Mouse (Mus musculus) thymus, postnatal 25 days (tissue): ENCODE results near the gene Prpf4b.
"Not testable (repeated sequence)": the region's sequence is repeated elsewhere in the genome, so short reads cannot be mapped to it uniquely, and the experiment has no call there.

Experiments used
- DNase-seq: peaks from one replicate; pipeline ENCODE4 v3.0.0; 2022

Prpf4b gene

DNA sequence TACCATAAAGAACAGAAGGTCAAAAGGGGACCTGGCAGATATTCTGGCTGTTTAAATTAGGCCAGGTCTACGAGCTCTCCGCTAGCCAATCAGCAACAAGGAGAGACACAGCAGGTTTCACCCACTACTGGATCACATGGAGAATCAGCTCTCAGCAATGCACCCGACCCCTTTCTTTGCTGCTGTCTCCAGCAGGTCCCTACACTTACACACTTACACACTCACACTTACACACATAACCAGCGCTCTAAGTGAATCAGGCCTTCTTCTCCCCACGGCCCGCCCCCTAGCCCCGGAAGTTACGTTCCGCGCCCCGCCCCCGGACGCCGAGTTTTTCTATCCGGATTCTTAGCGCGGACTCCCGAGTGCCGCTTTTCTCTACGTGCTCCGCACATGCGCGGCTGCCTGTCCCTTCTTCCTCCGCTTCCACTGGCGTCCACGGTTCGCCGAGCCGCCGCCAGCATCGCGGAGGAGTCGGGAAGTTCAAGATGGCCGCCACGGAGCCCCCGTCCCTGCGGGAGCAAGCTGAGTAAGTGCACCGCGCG is at the start of gene Prpf4b:
Prpf4b (plus strand) TSS at position 137 of the 545 bp plus-strand sequence.
- peak; percentile 92 for DNase-seq

DNA sequence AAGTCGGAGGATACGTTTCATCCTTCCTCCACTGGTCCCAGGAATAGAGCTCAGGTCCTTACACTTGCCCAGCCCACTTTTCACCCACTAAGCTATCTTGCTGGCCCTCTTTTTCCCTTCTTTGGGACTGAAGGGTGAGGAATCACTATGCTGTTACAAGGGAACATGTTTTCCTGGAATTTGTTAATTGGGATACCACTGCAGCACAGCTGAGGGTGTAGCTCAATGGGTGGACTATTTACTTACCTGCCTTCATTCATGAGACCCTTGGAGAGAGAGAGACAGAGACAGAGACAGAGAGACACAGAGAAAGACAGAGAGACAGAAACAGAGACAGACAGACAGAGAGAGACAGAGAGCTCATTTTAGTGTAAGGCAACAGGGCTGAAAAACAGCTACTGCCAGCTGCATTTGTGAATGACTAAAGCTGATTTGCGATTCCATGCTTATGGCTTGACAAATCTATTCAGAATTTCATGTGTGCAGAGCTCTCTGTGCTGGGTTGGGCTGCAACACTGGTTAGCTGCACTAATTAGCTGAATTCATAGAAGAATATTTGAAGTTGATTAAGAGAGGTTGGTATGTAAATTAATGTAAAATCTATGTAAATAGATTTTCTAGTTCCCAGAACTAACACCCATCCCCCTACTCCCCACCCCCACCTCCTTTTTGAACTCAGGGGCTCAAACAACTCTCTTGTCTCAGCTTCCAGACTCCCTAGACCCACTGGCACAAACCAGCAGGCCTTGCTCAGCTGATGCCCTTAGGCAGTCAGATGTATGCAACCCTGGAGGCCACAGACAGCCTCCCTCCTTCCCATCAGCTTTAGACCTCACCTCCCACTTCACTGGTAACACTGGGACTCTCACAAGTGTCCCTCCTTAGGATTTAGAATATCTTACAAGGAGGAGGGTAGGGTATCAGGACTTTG is 48.1 kb upstream of the Prpf4b start:
- DNase-seq: no peak

DNA sequence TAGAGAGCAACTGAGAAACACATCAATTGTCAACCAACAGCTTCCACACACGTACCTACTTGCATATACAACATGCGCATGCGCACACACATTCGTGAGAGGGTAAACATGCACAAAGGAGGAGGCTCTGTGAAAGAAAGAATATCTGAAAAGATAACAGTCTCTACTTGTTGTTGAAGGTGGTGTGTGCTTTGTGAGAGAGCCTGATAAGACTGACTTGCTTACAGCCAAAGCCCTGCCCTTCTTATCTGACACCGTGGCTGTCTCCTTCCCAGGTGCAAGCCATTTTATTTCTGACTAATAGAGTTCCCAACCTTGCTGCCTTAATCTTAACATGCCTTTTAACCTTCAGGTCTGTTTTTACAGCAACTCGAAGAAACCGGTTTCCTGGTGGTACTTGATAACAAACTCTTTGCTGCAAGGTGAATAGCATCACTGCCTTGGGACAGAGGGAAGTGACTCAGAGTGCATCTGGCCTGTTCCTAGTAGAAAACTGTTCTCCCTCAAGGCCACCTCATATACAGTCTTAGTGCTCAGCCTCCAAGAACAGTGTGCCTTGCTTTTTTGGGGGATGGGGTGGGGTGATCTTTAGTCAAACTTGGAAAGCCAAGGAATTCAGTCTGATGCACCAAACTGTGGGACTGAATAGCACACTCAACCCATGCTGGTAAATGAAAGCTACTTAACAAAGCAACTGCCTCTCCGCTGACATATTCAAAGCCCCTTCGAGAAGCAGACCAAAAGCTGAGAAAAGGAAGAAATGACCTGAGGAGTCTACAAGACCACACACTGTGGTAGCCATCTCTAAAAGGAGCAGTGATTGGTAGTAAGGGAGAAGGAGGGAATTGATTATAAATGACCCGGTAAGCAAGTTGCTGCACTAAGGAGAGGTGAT is 46.9 kb upstream of the Prpf4b start:
- no peak for DNase-seq

DNA sequence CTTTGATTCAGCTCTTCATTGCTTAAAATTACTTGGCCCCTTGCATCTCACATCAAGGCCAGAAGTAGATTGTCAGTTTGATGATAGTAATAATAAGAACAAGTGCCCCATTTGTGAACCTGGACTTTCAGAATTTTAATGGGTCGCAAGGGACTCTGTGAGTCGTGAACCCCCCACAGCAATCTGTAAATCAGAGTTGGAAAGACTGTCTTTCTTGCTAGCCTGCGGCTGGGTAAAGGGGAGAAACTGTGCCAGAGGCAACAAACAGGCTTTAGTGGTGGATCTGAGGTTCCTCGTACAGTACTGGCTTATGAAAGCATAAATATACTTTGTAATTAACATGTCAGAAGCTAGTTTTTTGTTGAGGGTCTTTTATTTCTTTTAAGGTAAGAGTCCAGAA is 32.3 kb upstream of the Prpf4b start:
- DNase-seq: no peak

DNA sequence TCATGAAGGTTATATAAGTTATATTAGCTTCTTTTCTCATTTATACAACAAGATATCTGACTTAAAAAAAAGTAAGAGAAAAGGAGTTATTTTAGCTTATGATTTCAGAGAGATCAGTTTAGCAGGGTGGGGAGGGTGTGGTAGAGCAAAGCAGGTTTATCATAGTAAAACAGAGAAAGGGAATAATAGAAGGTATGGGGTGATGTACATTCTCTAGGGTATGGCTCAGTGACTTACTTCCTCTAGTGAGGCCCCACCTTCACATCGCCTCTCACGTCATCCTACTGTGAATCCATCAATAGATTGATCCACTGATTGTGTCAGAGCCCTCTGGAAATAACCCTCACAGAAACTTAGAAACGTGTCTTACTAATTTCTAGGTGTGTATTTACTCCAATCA is 24.3 kb upstream of the Prpf4b start:
- no peak for DNase-seq

DNA sequence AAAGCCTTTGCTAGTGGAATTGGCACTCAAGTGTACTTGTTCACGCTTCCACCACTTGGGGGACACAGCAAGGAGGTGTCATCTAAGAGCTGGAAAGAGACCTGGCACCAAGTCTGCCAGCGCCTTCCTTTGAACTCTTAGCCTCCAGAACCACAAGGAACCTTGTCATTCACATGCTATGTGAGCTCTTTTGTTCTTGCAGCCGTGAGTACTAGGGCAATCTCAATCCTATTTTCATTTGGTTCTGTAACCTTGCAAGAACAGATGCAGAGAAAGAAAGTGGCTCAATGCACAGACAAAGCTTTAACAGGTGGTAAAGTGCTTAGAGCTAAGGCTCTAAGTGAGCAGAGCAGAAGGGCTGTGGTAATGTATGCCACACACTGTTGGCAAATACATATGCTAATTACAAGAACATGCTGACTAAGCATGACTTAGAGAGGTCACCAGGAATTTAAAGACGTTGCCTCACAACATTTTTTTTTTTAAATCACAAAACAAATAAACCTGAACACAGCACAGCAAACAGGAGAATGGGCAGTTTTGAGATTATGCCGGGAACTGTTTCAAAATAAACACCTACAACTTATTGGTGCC is 23.8 kb upstream of the Prpf4b start:
- no peak for DNase-seq

DNA sequence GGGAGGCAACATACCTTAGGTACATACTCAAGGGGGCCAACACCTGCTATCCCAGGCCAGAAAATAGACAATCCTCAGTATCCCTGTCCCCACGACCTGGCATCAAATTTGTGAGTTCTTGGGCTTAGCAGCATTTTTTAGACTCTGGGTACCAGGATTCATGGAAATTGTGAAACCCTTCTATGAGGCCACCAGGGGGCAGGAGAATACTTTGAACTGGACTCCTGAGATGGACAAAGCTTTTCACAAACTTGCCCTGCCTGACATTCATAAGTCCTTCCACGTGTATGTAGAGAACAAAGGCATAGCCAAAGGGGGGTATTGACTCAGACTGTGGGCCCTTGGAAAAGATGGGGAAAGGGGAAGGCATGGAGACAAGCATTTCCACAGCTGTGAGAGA is 17.6 kb upstream of the Prpf4b start:
- DNase-seq: peak; percentile 21

DNA sequence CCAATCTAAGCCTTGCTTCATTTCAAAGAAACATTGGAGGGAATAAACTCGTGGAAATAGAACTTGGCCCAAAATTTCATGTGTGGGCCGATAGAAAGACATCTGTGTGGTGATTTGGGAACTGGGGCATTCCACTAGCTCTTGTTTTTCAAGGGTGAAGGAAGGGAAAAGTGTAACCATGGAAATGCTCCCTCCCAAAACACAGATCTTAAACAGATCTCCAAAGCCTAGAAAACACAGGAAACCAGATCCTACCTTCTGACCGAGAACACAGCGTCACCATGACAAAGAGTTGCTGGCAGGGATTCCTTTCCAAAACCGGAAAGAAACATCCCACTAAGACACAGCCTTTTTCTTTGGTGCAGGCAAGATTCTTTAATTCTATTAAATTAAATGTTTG is 15.7 kb upstream of the Prpf4b start:
- DNase-seq: no peak

DNA sequence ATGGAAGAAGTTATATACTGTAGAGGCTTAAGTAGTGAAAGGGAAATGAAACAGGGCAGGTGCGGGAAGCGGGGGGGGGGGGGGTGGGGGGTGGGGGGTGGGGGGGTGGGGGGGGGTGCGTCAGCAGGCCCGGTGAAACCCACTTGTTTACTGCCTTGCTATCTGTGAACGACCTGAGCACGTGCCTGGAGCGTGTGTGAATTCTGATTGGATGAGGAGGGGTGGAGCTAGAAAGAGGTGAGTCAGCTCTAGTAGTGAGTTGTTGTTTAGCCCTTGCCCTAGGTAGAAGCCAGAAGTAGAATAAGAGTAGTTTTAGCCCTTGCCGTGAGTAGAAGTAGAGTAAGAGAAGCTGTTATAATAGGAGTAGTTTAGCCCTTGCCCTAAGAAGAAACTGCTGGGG is 13.9 kb upstream of the Prpf4b start:
- DNase-seq: not testable (repeated sequence)

DNA sequence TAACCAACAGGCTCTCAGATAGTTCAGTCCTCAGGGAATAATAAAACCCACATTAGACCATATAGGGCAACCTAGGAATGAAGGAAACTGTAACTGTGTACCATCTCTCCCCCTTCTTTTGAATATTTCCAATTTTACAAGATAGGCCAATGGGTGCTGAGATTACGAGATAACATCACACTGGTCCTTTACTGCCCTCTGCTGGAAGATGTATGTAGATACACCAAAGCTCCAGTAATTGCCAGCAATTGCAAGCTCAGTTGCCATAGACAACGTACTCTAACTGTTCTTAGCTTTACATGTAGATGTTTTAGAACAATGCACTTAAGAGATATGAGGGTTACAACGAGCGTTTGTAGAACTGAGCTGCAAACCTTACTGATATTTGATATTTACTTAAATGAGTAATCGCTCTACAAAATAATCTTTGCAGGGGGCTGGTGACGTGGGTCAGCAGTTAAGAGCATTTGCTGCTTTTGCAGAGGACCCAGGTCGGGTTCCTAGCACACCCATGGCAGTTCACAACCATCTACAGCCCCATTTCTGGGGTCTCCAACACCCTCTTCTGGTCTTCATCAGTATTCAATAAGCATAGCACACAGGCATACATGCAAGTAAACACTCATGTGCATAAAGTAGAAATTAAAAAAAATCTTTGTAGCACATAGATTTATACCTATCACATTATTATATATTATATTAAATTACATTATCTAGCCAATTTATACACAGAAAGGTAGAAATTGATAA is 10.5 kb upstream of the Prpf4b start:
- peak; percentile 18 for DNase-seq

DNA sequence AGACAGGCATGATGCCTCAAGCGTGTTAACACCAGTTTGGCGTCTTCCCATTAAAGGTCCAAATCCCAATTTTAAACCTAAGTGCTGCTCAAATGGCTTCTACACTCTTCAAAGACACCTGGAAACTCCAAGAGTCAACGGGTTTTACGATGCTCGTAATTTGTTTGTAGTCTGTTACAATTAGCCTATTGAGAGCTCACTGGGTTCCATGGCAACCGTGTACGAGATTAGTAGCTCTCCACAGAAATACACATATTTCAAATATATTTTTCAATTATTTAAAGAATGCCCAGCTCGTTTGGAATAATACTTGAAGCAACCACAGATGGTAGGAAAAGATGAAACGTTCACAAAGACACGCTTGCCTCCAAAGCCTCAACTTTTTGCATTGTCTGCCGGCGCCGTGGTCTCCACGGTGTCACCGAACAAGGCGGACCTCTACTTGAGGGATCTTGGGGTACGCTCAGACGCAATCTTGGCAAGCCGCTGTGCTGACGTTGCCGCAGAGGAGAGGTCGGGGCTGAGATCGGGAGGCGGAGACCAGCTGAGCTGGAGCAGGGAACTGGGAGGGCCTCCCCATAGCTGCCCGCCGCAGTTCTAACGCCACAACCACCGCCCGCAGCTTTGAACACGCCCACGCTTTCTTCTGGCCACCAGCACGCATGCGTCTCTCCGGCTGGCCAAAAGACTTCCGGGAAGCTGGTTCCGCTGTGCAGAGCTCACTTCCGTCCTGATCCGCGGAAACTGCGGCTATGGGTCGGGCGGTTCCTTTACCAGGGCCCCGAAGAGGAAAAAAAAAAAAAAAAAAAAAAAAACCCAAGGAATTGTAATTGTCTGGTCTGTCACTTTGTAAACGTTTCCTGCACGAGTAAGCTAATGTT is 1.1 kb upstream of the Prpf4b start:
- peak; percentile 89 for DNase-seq

DNA sequence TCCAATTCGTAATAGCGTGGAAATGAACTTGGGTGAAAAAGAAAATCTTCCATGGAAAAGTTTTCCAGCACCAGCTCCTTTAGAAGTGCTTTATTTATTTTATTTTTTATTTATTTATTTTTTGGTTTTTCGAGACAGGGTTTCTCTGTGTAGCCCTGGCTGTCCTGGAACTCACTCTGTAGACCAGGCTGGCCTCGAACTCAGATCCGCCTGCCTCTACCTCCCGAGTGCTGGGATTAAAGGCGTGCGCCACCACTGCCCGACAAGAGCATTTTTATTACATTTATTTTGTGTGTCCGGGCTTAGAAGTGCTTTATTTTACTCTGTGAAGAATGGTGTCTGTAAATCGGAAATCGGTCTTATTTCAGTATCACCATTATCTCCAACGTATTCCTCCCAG is 366 bp upstream of the Prpf4b start:
- peak; percentile 16 for DNase-seq

DNA sequence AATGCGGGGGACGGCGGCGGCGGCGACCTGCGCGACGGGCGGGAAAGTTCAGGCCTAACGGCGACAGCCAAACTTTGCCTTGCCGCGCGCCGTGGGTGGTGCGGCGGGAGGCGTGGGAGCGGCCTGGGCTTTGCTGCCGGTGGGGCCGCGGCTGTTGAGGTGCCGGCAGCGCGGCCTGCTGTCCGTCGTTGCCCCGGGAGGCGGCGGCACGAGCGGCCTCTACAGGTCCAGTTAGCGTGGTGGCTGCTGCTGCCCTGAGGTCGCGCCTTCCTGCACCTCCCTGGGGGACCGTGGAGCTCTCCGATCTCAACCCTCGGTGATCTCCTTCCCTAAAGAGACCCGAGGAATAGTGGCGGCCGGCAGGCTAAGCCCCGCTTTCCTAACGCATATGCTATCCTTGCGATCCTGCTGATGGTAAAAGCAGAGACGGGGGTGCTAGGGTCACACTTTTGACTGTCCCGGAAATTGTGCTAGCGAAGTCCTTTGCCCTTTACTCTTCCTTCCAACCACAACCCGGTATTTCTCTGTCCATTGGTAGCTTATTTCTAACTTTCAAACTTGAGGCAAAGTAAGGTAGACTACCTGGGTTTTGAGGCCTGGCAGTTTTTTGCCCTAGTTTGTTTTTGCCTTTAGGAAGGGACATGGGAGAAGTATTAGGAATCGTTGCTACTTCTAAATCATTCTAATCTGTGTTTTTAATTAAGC is 791 bp downstream of the Prpf4b start:
- no peak for DNase-seq

DNA sequence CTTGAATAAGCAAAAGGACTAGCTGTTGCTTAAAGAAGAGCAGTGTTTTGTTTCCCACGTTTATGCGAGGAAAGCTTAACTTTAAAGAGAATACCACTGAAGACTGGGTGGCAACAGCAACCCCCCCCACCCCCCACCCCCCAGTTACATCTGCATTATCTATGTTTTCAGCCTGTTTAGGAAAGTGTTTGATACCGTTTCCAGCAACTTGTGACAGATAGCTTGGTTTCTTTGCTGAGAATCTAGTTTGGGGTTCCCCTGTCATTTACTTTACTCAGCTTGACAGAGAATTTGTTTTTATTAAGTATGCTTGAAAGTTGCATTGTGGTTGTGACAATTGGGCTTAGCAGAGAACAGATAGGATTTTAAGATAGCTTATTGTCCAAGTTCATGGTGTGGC is 1.4 kb downstream of the Prpf4b start:
- no peak for DNase-seq

DNA sequence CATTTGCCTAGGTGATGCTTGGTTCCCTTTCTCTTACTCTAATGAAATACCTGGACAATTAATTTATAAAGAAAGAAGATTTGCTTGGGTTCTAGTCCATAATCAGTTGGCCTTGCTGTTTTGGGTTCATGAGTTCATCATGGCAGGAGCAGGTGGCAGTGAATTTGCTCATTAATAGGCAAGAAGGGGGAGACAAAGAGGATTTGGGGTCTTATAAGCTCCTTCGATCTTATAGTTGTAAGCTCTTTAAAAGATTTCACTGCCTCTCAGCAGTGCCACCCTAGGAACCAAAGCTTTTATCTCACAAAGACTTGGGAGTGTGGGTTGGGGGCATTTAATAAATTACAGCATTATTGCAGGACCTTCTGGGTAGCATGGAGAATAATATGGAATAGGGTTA is 17.8 kb downstream of the Prpf4b start:
- no peak for DNase-seq

DNA sequence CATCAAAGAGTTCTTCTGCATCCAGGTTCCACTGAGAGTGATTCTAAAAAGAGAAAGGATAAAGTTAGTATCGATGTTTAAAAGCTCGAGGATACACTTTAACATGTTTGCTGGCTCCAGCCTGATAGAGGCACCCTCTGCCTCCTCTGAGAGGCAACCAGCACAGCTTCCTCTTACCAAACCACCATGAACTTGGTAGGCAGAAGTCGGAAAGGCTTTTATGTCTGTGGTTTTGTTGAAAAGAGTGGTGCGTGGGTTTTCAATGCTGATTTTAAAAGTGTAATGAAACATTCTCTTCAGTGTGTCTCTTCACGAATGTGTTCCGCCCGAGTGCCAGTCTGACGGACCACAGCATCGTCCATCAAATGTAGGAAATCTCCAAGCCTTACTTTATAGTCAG is 39.5 kb downstream of the Prpf4b start:
- DNase-seq: peak; percentile 29

DNA sequence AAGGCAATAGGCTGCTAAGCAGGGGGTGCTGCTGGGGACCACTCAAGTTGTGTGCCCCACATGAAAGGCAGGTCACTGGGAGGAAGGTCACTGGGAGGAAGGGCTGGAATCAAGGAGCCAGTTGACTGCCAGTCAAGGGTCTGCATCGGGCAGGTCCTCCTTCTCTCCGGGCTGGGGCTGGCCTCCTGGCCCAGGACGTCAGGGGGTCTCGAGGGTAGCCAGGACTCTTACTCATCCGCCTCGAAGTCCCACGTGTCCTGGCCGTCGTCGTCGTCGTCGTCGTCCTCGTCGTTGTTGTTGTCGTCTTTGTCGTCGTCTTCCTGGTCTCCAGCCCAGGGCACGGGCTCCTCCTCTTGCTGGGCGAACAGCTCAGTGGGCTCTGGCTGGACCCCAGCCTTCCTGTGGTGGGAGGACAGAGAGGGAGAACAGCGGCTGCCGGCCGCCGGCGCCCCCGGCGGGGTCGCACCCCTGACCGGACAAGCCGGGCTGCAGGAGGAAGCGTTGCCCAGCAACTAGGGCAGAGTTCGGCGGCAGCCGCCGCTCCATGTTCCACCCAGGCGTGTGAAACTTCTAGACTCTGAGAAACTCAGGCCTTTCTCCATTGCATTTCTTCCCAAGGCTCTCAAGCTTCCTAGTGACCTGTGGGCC is 41.5 kb downstream of the Prpf4b start:
- no peak for DNase-seq

DNA sequence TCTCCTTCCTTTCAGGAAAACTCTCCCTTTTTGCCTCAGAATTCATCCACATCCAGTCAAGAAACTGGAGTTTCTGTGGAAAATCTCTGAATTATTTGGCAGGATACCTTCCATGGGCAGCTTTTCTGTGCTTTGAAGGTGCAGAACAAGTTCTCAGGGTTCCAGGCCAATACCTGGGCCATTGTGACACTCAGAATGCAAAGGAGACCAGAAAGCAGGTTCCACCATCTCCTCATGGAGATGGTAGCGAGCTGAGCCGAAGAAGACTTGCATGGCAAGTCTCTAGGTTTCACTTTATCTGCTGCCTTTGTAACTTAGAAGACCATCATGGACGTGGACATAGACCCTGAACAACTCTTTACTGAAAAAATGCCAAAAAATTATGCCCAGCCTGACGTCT is 49.1 kb downstream of the Prpf4b start, which contains the start of the genes Fam217a and 4933417A18Rik:
Fam217a (minus strand) TSS at position 101 of the 400 bp plus-strand sequence.
4933417A18Rik (plus strand) TSS at position 200 of the 400 bp plus-strand sequence.
- no peak for DNase-seq

DNA sequence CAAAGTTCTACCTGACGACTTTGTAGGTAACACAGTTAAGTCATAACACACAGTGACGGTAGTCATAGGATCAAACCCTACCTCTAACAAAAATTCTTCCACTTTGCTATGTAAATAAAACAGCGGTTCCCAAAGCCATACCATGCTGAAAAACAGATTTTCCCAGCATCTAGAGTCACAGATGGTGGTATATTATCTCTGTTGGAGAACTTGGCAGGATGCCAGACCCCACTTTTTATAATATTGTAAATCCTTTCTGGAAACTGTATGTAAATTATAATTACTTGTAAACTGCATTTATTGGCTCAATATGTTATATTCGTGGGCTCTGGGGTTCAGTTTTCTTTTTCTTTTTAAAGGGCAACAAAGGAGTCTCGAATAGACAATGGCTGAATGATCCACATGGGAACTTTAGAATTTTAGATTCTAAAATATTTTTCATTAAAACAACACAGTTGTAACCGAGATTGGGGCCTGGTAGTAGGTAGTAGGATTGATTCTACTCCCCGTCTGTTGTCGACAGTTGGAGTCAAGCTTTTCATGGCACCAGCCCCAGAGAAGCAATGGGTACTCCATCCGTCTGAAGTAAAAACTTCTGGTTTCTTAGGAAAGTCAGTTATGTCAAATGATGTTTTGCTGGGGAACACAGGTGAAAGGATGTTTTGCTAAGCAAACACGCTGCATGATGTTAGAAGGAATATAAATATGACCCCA is 60.0 kb downstream of the Prpf4b start:
- no peak for DNase-seq
